Mouse (Mus musculus): Measurements from ENCODE around the gene Ccdc62. TPM values are rescaled to one million over a fixed set of nuclear protein-coding genes. Genes with fewer than 3 reads are reported as not detected.

The Ccdc62 gene
- polyA plus RNA-seq, 1 experiment, result 79.8 TPM

DNA sequence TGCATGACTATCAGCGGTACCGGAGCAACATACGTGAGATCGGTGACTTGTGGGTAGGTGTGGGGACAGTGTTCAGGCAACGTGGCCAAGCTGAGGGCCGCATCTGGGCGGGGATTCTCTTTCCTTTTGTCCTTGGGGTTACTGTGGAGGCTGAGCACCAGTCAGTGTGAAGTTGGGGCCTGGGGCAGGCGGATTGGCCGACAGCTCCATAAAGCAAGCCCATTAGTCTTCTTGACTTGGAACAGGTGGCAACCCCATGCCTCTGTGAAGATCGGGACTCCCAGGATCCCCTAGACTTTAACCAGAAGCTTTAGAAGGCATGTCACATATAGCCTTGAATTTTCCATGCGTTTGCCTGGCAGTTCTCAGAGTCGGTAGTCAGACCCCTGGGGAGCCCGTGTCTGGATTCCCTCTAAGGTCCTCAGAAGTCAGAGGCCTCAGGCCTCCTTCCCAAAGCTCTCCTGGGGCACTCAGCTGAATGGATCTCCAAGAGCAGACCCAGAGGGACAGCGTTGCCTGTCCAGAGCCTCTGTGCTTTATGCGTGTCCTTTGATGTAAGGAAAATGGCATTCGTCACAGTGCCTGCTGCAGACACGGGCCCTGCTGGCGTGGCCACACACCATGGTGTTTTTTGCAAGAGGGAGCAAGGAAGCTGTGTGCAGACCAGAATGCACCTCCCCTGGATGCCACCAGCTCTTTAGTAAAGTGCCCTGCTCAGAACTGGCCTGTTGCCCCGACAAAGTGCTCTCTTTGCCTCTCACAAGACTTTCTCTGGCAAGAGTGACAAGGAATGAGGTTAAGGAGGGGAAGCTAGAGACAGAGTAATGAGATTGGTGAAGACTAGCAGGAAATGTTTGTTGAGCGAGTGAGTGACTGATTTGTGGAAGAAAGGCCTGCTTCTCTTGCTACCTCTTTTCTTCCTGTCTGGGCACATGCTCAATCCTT is 59.7 kb downstream of the Ccdc62 start:
- TF ChIP-seq CTCF (IDR thresholded peaks at IDR 0.05; ENCODE audit: control insufficient read depth, insufficient read depth, insufficient replicate concordance, low read depth, low read length) (no peak), POLR2A (IDR thresholded peaks at IDR 0.05; ENCODE audit: control insufficient read depth, low read depth, low read length) (no peak)
- no peak overlapping the region for H3K4me3 ChIP-seq (ENCODE audit: control insufficient read depth, low read depth, low read length)
- H3K36me3 ChIP-seq (ENCODE audit: control insufficient read depth, insufficient read depth, low read length), result no peaks in the 10 kb centered on the region
- H3K4me1 ChIP-seq (ENCODE audit: control insufficient read depth, insufficient read depth, low read length), result peaks cover 6% of the 10 kb centered on the region; the same call in 1 of the 2 replicates
- no peak overlapping the region for H3K27ac ChIP-seq (ENCODE audit: control insufficient read depth, insufficient read depth, low read depth, low read length)
- H3K27me3 ChIP-seq (ENCODE audit: control insufficient read depth, insufficient read depth, low read length), result no peaks in the 10 kb centered on the region

GRCm38 (mm10) chr5:123991321-123991720 is 60.8 kb downstream of the Ccdc62 start:
- TF ChIP-seq POLR2A (IDR thresholded peaks at IDR 0.05; ENCODE audit: control insufficient read depth, low read depth, low read length), result no peak
- no peak for TF ChIP-seq CTCF (IDR thresholded peaks at IDR 0.05; ENCODE audit: control insufficient read depth, insufficient read depth, insufficient replicate concordance, low read depth, low read length)
- Histone ChIP-seq H3K27ac (ENCODE audit: control insufficient read depth, insufficient read depth, low read depth, low read length) (no peak overlapping the region), H3K36me3 (ENCODE audit: control insufficient read depth, insufficient read depth, low read length) (no peaks in the 10 kb centered on the region), H3K4me3 (ENCODE audit: control insufficient read depth, low read depth, low read length) (no peak overlapping the region), H3K27me3 (ENCODE audit: control insufficient read depth, insufficient read depth, low read length) (no peaks in the 10 kb centered on the region), H3K4me1 (ENCODE audit: control insufficient read depth, insufficient read depth, low read length) (peaks cover 6% of the 10 kb centered on the region; the same call in 1 of the 2 replicates)

- Histone ChIP-seq H3K4me1 (ENCODE audit: control insufficient read depth, insufficient read depth, low read length) (peaks cover 6% of the 10 kb centered on the region; the same call in 1 of the 2 replicates), H3K4me3 (ENCODE audit: control insufficient read depth, low read depth, low read length) (no peak overlapping the region), H3K36me3 (ENCODE audit: control insufficient read depth, insufficient read depth, low read length) (no peaks in the 10 kb centered on the region; the same call in 1 of the 2 replicates), H3K27ac (ENCODE audit: control insufficient read depth, insufficient read depth, low read depth, low read length) (peak overlapping the region; percentile 12), H3K27me3 (ENCODE audit: control insufficient read depth, insufficient read depth, low read length) (no peaks in the 10 kb centered on the region)
- TF ChIP-seq CTCF (IDR thresholded peaks at IDR 0.05; ENCODE audit: control insufficient read depth, insufficient read depth, insufficient replicate concordance, low read depth, low read length) (no peak), POLR2A (IDR thresholded peaks at IDR 0.05; ENCODE audit: control insufficient read depth, low read depth, low read length) (no peak)
Measured at GRCm38 (mm10) chr5:123992193-123992637, 61.7 kb downstream of the Ccdc62 start.

- TF ChIP-seq POLR2A (IDR thresholded peaks at IDR 0.05; ENCODE audit: control insufficient read depth, low read depth, low read length) (no peak), CTCF (IDR thresholded peaks at IDR 0.05; ENCODE audit: control insufficient read depth, insufficient read depth, insufficient replicate concordance, low read depth, low read length) (peak; percentile 82; the same call in 1 of the 2 replicates)
- Histone ChIP-seq H3K4me3 (ENCODE audit: control insufficient read depth, low read depth, low read length) (no peak overlapping the region), H3K36me3 (ENCODE audit: control insufficient read depth, insufficient read depth, low read length) (no peaks in the 10 kb centered on the region; the same call in 1 of the 2 replicates), H3K27me3 (ENCODE audit: control insufficient read depth, insufficient read depth, low read length) (no peaks in the 10 kb centered on the region), H3K27ac (ENCODE audit: control insufficient read depth, insufficient read depth, low read depth, low read length) (peak overlapping the region; percentile 12), H3K4me1 (ENCODE audit: control insufficient read depth, insufficient read depth, low read length) (peaks cover 6% of the 10 kb centered on the region; the same call in 1 of the 2 replicates)
Measured at GRCm38 (mm10) chr5:123992794-123993193, 62.3 kb downstream of the Ccdc62 start.

DNA sequence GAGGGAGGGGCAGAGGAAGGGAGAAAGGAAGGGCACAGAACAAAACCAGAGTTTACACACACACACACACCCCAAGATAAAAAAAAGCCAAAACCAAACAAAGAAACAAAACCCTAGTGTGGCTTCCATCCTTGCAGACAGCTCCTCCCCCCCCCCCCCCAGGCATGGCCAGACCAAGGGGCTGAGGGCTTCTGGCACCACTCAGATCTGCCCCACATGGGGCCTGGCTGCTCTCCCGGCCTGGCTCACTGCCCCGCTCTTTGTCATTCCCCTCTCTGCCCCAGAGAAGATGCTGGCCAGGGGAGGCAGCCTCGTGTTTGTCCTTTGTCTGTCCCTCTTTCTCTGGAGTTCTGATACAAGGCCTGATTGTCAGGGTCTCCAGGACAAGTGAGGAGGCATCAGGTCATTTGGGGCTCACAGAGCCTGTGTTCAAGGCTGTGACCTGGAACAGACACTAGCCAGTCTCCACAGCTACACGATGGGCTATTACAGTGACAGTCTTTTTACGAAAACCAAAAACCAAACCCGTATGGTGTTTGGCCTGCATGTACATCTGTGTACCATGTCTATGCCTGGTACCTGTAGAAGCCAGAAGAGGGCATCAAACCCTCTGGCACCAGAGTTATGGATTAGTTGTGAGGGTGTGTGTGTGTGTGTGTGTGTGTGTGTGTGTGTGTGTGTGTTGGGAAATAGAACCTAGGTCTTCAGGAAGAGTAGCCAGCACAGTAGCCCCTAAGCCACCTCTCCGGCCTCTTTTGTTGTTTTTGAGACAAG is 63.0 kb downstream of the Ccdc62 start:
- TF ChIP-seq CTCF (IDR thresholded peaks at IDR 0.05; ENCODE audit: control insufficient read depth, insufficient read depth, insufficient replicate concordance, low read depth, low read length) (no peak), POLR2A (IDR thresholded peaks at IDR 0.05; ENCODE audit: control insufficient read depth, low read depth, low read length) (no peak)
- H3K4me1 ChIP-seq (ENCODE audit: control insufficient read depth, insufficient read depth, low read length), result peaks cover 6% of the 10 kb centered on the region; the same call in 1 of the 2 replicates

GRCm38 (mm10) chr5:123994468-123994867 is 64.0 kb downstream of the Ccdc62 start:
- no peak for TF ChIP-seq POLR2A (IDR thresholded peaks at IDR 0.05; ENCODE audit: control insufficient read depth, low read depth, low read length)
- no peak for TF ChIP-seq CTCF (IDR thresholded peaks at IDR 0.05; ENCODE audit: control insufficient read depth, insufficient read depth, insufficient replicate concordance, low read depth, low read length)
- H3K4me1 ChIP-seq (ENCODE audit: control insufficient read depth, insufficient read depth, low read length), result peaks cover 6% of the 10 kb centered on the region; the same call in 1 of the 2 replicates
- no peak overlapping the region for H3K4me3 ChIP-seq (ENCODE audit: control insufficient read depth, low read depth, low read length)
- no peaks in the 10 kb centered on the region for H3K27me3 ChIP-seq (ENCODE audit: control insufficient read depth, insufficient read depth, low read length)
- no peak overlapping the region for H3K27ac ChIP-seq (ENCODE audit: control insufficient read depth, insufficient read depth, low read depth, low read length)
- no peaks in the 10 kb centered on the region; the same call in none of the 2 replicates for H3K36me3 ChIP-seq (ENCODE audit: control insufficient read depth, insufficient read depth, low read length)

More for the DNA sequence above, 63.0 kb downstream of the Ccdc62 start:
- H3K4me3 ChIP-seq (ENCODE audit: control insufficient read depth, low read depth, low read length), result no peak overlapping the region
- no peaks in the 10 kb centered on the region; the same call in none of the 2 replicates for H3K36me3 ChIP-seq (ENCODE audit: control insufficient read depth, insufficient read depth, low read length)
- H3K27ac ChIP-seq (ENCODE audit: control insufficient read depth, insufficient read depth, low read depth, low read length), result no peak overlapping the region
- no peaks in the 10 kb centered on the region for H3K27me3 ChIP-seq (ENCODE audit: control insufficient read depth, insufficient read depth, low read length)
